Mouse (Mus musculus) cerebellum, adult 11 months (tissue): Measurements from ENCODE around the gene Tnfrsf9.

Experiments
- DNase-seq: peaks from one replicate; pipeline ENCODE4 v3.0.0; 2022

Tnfrsf9 gene

DNA sequence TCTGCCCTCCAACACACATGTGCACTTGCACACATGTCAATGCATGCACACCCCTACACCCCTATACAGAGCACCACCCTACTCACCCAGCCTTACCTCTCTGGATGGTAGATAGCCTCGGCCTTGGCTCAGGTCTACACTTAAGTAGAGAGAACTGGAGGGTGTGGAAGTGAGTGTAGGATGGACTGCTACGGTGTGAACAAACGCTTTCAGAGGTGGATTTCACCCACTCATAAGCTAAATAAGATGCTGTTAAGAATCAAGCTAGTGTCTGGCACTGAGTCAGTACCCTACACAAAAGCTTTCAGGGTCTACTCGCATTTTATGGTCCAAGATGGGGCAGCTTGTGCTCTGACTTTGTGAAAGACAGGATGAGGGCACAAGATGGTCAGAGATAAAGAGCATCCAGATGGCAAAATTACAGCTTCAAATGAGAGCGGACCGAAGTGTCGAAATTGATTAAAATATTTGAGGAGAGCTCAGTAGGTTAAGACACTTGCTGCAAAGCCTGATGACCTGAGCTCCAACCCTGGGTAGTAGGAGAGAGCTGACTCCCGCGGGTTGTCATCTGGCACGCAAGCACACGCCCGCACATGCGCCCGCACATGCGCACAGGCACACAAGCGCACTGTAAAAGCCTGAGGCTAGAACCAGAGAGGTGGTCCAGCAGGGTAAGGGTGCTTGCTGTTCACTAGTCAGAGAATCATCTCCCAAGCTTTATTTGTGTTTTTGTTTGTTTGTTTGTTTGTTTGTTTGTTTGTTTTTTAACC, 23.1 kb downstream of the Tnfrsf9 start:
- DNase-seq: peak; percentile 42

DNA sequence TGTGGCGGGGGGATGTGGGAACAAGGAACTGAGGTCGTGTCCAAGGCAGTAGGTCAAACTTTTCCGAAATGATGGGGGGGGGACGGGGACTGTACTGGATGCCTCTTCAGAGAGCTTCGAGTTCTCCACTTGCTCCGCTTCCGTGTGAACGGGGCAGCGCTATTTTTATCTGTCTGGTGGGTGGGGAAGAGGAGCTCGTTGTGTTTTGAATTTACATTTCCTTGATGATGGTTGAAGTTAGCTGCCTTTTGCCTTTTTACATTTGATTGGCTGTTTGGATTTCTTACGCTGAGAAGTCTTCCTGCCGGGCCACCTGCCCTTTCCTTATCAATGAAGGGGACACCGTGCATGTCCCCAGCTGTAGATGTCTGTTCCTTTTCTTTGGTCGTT, 23.7 kb downstream of the Tnfrsf9 start:
- DNase-seq: no peak

DNA sequence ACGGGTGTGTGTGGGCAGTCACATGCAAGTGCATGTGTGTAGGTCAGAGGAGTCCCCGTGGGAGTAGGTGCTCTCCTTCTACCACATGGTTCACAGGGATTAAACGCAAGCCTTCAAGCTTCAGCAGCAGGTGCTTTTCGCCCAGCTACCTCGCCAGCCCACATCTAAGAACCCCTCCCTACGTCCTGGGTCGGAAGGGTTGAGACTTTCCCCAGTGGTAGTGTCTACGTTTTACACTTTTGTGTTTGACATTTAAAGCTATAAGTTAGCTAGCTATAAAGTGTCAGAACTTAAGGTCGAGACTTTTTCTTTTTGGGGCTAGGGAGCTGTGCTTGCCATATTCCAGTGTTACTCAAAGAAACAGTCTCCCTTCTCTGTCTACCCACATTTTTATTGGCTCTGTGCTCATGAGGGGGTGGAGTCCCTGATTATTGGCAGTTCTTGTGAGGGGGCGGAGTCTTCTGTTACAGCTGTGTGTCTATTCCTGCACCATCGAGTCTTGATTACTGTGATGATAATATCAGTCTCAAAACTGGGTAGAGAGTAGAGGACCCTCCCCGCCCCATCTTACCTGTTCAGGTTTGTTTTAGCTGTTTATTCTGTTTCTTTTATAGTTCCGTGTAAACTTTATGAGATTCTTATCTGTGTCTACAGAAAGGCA, 25.8 kb downstream of the Tnfrsf9 start:
- DNase-seq: no peak

DNA sequence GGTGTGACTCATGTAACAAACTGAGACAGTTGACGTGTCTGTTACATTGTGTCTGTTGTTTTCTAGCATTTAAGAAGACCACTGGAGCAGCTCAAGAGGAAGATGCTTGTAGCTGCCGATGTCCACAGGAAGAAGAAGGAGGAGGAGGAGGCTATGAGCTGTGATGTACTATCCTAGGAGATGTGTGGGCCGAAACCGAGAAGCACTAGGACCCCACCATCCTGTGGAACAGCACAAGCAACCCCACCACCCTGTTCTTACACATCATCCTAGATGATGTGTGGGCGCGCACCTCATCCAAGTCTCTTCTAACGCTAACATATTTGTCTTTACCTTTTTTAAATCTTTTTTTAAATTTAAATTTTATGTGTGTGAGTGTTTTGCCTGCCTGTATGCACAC, 30.3 kb downstream of the Tnfrsf9 start:
- no peak for DNase-seq

DNA sequence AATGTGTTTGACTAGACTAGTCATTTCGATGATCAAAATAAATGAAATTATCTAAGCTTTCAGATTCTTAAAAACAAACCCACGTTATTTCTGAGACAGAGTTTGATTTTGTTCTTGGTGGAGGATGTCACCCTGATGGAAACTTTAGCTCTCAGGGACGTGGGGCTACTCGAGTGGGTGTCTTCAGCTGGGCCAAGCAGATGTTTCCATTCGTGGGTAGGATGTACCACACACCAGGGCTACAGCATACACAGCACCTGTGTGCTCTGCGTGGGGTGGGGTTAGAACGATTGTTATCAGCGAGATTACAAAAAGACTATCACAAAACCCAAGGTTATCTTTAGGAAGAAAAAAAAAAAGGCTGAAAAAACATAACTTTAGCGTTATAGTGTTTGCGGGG, 36.6 kb downstream of the Tnfrsf9 start:
- DNase-seq: no peak

DNA sequence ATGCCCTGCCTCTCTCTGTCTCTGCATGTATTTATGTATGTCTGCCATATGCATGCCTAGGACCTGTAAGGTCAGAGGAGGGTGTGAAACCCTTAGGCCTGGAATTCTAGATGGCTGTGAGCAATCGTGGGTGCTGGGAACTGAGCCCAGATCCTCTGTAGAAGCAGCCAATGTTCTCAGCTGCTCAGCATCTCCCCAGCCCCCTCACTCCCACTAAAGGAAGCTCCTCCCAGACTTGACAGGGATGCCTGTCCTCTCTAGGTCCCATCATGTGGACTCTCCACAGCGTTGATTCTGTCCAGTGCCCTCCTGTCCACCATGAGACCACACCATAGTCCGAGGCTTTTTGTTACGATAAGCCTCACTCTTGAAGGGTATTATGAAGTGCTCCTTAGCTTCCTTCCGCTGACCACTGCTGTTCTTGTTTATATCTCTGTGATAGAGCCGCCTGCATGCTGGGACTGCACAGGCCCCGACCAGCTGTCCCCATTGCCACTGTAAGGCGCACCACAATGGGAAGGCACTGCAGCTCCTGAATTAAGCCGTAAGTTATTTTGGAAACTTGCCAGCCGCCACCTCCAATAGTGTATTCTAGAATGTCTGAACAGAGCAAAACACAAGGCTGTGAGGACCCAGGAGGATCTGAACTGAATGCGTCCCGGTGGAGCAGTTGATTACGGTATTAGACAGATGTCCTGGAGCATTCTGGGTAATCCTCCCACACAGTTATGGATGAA, 42.2 kb downstream of the Tnfrsf9 start:
- DNase-seq: no peak

DNA sequence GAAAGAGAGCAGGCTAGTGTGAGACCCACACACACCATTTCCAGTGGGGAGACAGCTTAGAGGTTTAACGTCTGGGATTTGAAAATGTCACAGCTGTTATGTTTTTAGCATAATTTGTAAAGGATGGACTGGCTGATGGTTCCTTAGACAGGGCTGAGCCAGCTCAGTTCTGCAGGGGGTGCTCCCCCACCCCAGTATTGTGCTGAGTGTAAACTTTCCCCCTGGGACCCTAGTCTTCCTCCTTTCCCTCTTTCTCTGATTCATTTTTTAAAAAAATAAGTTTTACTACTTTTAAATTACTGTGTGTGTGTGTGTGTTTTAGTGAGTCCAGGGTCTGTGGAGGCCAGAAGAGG, 42.7 kb downstream of the Tnfrsf9 start:
- no peak for DNase-seq

DNA sequence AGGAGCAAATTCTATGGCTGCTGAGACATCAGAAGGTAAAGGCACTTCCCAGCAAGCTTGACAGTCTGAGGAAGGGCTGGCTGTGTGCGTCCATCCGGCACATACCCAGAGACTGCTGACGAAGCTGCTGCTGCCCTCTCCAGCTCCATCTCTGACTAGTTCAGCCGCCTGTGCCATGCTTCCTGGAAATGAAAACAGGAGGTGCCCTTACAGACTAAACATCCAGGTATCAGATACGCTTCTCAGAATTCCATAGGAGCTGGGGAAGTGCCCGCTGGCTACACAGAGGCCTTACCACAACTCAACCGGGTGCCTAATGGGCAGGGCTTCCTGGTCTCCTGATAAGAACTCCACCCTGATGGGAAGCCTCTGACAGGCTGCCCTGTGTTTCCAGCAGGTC, 44.2 kb downstream of the Tnfrsf9 start:
- no peak for DNase-seq

DNA sequence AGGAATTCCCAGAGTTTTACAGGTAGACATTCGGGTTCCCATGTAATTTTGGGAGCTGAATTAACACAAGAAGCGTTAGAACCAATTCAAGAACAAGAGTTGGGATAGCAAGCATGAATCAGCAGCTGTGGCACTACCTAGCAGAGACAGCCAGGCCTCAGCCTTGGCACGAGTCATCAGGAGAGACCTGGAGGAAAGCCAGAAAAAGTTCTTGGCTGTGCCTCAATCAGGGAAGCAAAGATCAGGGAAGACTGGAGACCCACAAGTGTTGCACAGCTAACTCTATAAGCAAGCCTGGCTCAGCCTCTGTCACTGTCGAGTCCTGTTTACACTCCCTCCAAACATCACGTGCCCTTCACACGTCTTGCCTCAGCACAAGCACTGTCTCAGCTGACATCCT, 47.9 kb downstream of the Tnfrsf9 start:
- no peak for DNase-seq

DNA sequence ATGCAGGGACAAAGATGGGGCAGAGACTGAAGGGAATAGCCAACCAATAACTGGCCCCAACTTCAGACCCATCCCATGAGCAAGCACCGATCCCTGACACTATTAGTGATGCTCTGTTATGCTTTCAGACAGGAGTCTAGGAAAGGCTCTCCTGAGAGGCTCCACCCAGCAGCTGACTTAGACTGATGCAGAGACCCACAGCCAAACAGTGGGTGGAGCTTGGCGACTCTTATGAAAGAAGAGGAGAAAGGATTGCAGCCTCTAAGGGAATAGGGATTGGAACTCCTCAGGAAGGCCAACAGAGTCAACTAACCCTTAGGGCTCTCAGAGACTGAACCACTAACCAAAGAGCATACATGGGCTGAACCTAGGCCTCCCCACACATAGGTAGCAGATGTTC, 49.3 kb downstream of the Tnfrsf9 start:
- no peak for DNase-seq

DNA sequence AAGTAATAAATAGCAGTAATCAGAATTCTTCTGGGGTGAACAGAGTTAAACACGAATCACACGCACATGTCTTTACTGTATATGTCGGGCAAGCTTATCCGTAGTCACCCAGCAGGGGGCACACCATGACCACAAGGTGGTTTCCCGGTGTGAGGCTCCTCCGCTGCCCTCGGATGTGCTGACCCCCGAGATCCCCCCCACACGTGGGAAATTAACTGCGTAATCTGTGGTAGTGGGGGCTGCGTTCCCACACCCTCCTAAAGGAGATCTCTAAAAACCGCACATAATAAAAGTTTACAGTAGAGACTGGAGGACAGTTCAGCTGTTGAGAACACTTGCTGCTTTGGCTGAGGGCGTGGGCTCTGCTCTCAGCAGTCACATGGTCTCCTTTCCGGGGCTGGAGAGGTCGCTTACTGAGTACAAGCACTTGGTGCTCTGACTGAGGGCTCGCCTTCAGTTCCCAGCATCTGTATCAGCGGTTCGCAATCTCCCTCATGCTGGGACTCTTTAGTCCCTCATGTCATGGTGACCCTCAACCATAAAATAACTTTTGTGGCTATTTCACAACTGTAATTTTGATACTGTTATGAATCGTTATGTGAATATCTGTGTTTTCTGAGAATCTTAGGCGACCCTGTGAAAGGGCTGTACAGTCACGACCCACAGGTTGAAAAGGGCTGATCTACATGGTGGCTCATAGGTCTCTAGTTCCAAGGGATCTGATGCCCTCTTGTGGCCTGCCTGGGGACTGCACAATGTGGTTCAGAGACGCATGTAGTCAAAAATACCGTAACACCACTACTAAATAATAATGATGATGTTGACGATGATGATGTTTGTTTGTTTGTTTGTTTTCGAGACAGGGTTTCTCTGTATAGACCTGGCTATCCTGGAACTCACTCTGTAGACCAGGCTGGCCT, 50.5 kb downstream of the Tnfrsf9 start:
- peak; percentile 62 for DNase-seq

DNA sequence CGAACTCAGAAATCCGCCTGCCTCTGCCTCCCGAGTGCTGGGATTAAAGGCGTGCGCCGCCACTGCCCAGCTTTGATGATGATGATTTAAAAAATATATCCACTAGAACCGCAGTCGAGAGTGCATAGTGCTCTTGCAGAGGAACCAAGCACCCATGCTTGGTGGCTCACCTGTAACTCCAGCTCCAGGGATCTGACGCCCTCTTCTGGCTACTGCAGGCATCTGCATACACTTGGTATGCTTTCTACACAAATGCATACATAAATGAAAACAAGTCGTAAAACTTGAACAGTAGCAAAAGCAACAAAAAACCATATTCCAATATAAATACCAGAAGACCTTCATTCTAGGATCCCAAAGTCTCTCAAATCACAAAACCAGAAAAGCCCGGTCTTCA, 51.2 kb downstream of the Tnfrsf9 start:
- DNase-seq: no peak

DNA sequence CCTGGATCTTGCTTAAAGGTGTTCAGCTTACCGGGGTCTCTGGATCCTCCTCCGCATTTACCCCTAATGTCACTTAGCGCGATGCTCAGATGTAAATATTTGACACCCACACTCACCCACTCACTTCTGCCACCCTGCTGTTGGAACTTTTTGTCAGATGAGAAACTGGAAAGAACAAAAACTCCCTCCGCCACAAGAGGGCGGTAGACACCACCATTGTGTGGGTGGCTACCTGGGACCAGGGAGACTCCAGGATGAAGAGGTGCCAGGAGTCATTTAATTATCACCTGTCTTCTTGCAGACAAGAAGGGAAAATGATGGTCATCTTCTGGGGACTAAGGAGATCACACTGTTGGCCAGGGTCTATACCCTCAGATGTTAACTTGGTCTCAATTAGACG, 52.2 kb downstream of the Tnfrsf9 start:
- DNase-seq: peak; percentile 41

DNA sequence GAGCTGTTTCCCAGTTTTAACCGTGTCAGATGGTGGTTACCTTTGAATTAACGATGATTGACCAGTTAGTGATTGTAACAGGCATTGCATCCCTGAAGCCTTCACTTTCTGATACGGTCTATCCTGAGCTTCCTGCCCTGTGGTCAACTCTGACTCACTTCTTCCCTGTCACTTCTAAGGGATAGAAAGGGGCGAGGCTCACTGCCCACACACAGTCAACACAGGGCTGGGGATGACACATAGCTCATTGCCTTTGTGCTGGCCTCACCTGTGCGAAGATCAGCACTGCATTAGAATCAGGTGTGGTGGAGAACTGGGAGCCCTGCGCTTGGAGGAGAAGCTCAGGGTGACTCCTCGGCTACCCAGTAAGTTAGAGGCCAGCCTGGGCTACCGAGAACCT, 54.6 kb downstream of the Tnfrsf9 start:
- no peak for DNase-seq

DNA sequence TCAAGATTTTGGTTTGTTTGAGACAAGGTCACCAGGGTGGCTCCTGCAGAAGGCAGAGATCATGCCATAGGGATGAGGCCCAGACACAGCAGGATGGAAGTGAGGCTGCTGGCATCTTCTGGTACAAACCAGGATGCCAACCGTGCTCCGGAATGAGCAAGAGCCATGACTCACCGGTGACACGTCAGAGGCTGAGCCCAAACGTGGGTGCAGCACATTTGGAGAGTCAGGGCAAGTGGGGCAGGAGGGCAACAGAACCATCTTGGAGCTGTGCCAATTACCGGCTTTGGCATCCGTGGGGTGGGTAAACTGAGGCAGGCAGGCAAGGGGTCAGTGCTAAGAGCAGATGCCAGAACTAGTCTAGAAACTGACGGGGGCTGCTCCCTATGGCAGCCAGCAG, 58.9 kb downstream of the Tnfrsf9 start:
- DNase-seq: no peak

DNA sequence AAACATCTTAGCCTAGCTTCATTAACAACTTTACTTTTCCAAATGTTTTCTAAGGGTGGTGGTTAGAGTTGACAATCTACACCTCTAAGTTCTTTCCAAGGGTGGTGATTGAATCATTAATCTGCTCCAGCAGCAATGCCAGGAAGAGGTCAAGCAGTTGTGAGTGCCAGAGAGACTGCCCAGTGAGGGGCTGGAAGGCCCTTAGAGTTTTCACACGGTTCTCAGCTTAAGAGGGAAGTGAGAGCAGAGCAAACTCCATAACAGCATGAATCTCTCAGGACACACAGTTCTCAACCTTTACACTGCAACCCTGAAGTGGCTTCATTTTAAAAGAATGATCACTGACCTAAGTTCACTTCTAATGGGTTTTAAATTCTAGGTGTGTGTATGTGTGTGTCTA, 60.8 kb downstream of the Tnfrsf9 start:
- no peak for DNase-seq

DNA sequence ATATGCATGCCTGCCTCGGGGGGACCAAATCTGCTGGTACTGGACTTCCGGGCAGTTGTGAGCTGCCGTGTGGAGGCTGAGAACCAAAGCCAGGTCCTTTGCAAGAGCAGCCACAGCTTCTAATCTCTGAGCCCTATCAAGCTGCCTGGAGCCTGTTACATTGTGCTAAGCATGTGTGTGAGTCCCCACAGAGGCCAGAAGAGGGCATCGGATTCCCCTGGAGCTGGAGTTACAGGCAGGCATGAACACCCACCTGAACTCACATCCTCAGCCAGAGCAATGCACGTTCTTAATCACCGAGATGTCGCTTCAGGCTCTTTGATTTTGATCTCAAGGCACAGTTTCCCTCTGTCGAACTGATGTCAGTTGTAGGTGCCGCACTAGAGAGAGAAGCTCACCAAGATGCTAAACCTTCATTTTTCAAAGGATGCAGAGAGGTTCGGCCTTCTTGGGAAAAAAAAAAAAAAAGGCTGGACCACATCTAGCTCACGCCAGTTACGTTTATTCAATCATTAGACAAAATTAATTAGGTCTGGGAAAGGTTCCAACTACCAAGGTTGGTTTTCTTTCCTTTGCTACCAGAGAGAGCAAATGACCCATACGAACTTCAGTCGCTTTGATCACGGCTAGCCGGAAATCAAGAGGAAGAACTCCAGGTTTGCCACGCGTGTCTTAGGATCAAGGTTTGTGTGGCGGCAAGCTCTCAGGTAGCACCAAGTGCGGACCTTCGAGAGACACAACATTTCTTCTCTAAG, 64.0 kb downstream of the Tnfrsf9 start:
- DNase-seq: no peak

DNA sequence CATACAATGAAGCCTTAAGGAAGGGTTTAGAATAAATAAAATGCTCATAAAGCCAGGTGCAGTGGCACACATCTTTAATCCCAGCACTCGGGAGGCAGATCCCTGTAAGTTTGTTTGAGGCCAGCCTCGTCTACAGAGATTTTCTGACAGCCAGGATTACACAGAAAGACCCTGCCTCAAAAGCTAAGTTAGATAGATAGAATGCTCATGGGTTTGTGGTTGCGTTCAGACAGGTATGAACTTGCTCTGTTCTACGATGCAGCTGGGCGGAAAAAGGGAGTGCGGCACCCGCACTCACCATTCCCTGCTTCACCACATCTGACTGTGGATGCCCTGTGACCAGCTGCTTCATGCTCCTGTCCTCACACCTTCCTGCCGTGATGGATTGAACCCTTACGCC, 65.1 kb downstream of the Tnfrsf9 start:
- no peak for DNase-seq

DNA sequence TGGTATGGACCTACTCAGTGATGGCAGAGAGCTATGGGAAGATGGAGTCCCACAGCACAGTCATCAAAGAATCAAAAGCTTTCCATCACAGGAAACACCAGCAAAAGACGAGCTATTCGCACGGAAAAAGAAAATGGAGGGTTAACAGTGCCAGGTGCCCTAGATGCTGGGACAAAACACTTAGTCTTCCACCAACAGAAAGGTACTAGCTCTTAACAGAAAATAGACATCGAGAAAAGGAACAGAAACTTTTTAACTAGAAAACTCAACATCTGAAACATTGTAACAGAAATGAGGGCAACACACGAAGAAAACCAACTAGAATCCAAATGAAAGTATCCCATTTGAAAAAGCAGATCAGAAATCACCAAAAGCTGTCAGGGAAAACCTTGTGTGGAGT, 65.8 kb downstream of the Tnfrsf9 start:
- DNase-seq: no peak

DNA sequence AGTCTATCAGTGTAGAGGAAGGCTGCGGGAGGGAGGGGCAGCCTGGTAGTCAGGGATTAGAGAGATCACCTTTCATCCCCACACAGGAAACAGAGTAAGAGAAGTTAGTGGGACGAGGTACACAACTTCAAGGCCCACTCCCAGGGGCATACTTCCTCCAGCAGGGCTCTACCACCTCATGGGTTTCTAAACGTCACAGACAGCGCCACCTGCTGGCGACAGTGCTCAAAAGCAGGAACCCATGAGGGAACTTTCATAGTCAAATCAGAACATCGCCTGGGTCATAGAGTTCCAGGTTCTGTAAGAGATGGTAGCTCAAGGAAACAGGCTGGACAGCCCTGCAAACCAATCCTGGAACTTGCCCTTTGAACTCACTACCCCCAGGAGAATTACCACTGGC, 75.8 kb downstream of the Tnfrsf9 start:
- no peak for DNase-seq
